Mouse (Mus musculus) urinary bladder, postnatal 0 days (tissue): Measurements from ENCODE around the gene Gm49391. TPM values are rescaled to one million over a fixed set of nuclear protein-coding genes. Genes with fewer than 3 reads are reported as not detected.

ENCODE experiments used
- polyA plus RNA-seq: library from polyadenylated mRNA; unstranded; fragments of >200 nt; fragmentation: Nextera tagmentation; extraction: Ambion mirVana; gene quantifications from 2 replicates; pipeline ENCODE4 v1.2.1, GENCODE M21; 2015

The Gm49391 gene
- polyA plus RNA-seq = 5.7 and 12.7 TPM in 2 replicates

GRCm38 (mm10) chr13:60936500-60936901 is at the start of gene Gm49391, which contains the start of gene Ctla2a:
Gene Gm49391, minus strand, starts transcription at chr13:60936571.
Gene Ctla2a, minus strand, starts transcription at chr13:60936625.

GRCm38 (mm10) chr13:60941884-60942283 is 5.5 kb upstream of the Gm49391 start, which contains the start of gene Tpbpa:
Gene Tpbpa, minus strand, starts transcription at chr13:60941984.

GRCm38 (mm10) chr13:60935490-60935889 is 881 bp downstream of the Gm49391 start, which contains the start of gene Gm49393:
Gene Gm49393, minus strand, starts transcription at chr13:60935590.

GRCm38 (mm10) chr13:60904780-60905179 is 31.6 kb downstream of the Gm49391 start, which contains the start of gene Tpbpb:
Gene Tpbpb, minus strand, starts transcription at chr13:60904880.

GRCm38 (mm10) chr13:60897328-60897727 is 39.0 kb downstream of the Gm49391 start, which contains the start of gene Ctla2b:
Gene Ctla2b, minus strand, starts transcription at chr13:60897447.

GRCm38 (mm10) chr13:60896794-60897193 is 39.6 kb downstream of the Gm49391 start, which contains the start of gene Gm49392:
Gene Gm49392, minus strand, starts transcription at chr13:60896894.

GRCm38 (mm10) chr13:60864281-60864680 is 72.1 kb downstream of the Gm49391 start, which contains the start of gene 4930486L24Rik:
Gene 4930486L24Rik, minus strand, starts transcription at chr13:60864475.

Other genes with a start within 250 kb of the Gm49391 start
- gene BC051665, start 150.2 kb downstream of the Gm49391 start, polyA plus RNA-seq = not detected in 2 replicates
- 0.23 TPM in 1 of 2 replicates, not detected in the other for gene Ctsll3, start 133.7 kb downstream of the Gm49391 start, polyA plus RNA-seq
- 0.15 TPM in 1 of 2 replicates, not detected in the other for gene 4930486L24Rik, start 72.1 kb downstream of the Gm49391 start, polyA plus RNA-seq
- 0.29 and 0.67 TPM in 2 replicates for gene Gm49392, start 39.7 kb downstream of the Gm49391 start, polyA plus RNA-seq
- 6.3 and 14.5 TPM in 2 replicates for gene Ctla2b, start 39.1 kb downstream of the Gm49391 start, polyA plus RNA-seq
- gene Tpbpb, start 31.7 kb downstream of the Gm49391 start, polyA plus RNA-seq = not detected in 2 replicates
- 0.26 TPM in 1 of 2 replicates, not detected in the other for gene Gm49393, start 981 bp downstream of the Gm49391 start, polyA plus RNA-seq
- 56.6 and 185 TPM in 2 replicates for gene Ctla2a, start 54 bp upstream of the Gm49391 start, polyA plus RNA-seq
- gene Tpbpa, start 5.4 kb upstream of the Gm49391 start, polyA plus RNA-seq = not detected in 2 replicates
- 0.24 TPM in 1 of 2 replicates, not detected in the other for gene Ctsj, start 69.4 kb upstream of the Gm49391 start, polyA plus RNA-seq
- gene Ctsq, start 104.1 kb upstream of the Gm49391 start, polyA plus RNA-seq = not detected in 2 replicates
- gene Ctsr, start 227.7 kb upstream of the Gm49391 start, polyA plus RNA-seq = not detected in 2 replicates